Mouse (Mus musculus) layer of hippocampus, adult 11-12 months (tissue): Measurements from ENCODE around the gene Gm17268.

Experiments used
- DNase-seq: peaks from one replicate; pipeline ENCODE4 v3.0.0; 2022; ENCODE audit warnings: low spot score

Gene Gm17268

GRCm38 (mm10) chr11:82030171-82030570 lies 8.2 kb downstream of the Gm17268 start:
- no peak for DNase-seq

- DNase-seq, result no peak
Observed at GRCm38 (mm10) chr11:82023769-82024168, 14.6 kb downstream of the Gm17268 start.

GRCm38 (mm10) chr11:82022504-82023056 lies 15.8 kb downstream of the Gm17268 start:
- DNase-seq, result no peak

GRCm38 (mm10) chr11:82021406-82021805 lies 17.0 kb downstream of the Gm17268 start:
- DNase-seq, result no peak

GRCm38 (mm10) chr11:82019793-82020192 lies 18.6 kb downstream of the Gm17268 start:
- no peak for DNase-seq

- DNase-seq, result no peak
Observed at GRCm38 (mm10) chr11:82019389-82019788, 19.0 kb downstream of the Gm17268 start.

- DNase-seq, result no peak
Observed at GRCm38 (mm10) chr11:82016181-82016780, 22.1 kb downstream of the Gm17268 start.

- DNase-seq, result no peak
Observed at GRCm38 (mm10) chr11:82015066-82015465, 23.3 kb downstream of the Gm17268 start.

GRCm38 (mm10) chr11:82013756-82014155 lies 24.6 kb downstream of the Gm17268 start:
- DNase-seq, result no peak

- DNase-seq, result no peak
Observed at GRCm38 (mm10) chr11:82011411-82012193, 26.8 kb downstream of the Gm17268 start.

GRCm38 (mm10) chr11:82010115-82010514 lies 28.2 kb downstream of the Gm17268 start:
- DNase-seq, result no peak

- DNase-seq, result peak; percentile 36
Observed at GRCm38 (mm10) chr11:82006796-82007423, 31.5 kb downstream of the Gm17268 start.

GRCm38 (mm10) chr11:82004810-82005209 lies 33.6 kb downstream of the Gm17268 start:
- DNase-seq, result no peak

- no peak for DNase-seq
Observed at GRCm38 (mm10) chr11:82000581-82000980, 37.8 kb downstream of the Gm17268 start.

GRCm38 (mm10) chr11:81999469-81999868 lies 38.9 kb downstream of the Gm17268 start:
- DNase-seq, result no peak

- no peak for DNase-seq
Observed at GRCm38 (mm10) chr11:81998646-81999045, 39.7 kb downstream of the Gm17268 start.

- no peak for DNase-seq
Observed at GRCm38 (mm10) chr11:81997085-81997484, 41.3 kb downstream of the Gm17268 start.

- peak; percentile 87 for DNase-seq
Observed at GRCm38 (mm10) chr11:81996172-81996841, 42.1 kb downstream of the Gm17268 start.

GRCm38 (mm10) chr11:81983146-81983545 lies 55.2 kb downstream of the Gm17268 start:
- peak; percentile 69 for DNase-seq

- DNase-seq, result no peak
Observed at GRCm38 (mm10) chr11:81982191-81982590, 56.2 kb downstream of the Gm17268 start.
